Mouse (Mus musculus) heart, adult 8-10 months (tissue): ENCODE data around the gene Rasl10a. TPM values are rescaled to one million over a fixed set of nuclear protein-coding genes. Genes with fewer than 3 reads are reported as not detected.

Experiments
- DNase-seq: peaks from one replicate; pipeline ENCODE4 v3.0.0; 2022; ENCODE audit warnings: low spot score
- total RNA-seq, 4 experiments: library from RNA; stranded (reverse); gene quantifications; 2 replicates each; pipeline ENCODE4 v1.2.4; 2022

The Rasl10a gene
- total RNA-seq, 4 experiments from 2014 or later: 3.3 to 7.8 (median 5.8) TPM

- no peak for DNase-seq
Measured at GRCm38 (mm10) chr11:5052200-5052854, 5.6 kb upstream of the Rasl10a start.

DNA sequence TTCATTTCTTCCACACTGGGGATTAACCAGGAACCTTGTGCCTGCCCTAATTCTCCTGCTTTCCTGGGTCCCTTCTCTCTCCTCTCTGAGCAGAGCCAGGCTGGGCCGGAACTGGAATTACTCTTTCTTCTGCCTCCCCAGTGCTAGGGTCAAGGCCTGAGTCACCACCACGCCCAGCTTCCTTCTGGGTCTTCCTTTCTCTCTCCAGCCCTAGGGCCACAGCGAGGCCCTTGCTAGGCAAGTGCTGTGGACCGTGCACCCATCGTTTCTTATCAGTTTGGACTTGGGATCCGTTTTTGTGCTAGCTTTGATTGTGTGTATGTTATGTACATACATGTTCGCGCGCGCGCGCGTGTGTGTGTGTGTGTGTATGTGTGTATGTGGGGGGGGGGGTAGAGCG is 3.8 kb upstream of the Rasl10a start:
- DNase-seq: no peak

- no peak for DNase-seq
Measured at GRCm38 (mm10) chr11:5054874-5055273, 3.1 kb upstream of the Rasl10a start.

DNA sequence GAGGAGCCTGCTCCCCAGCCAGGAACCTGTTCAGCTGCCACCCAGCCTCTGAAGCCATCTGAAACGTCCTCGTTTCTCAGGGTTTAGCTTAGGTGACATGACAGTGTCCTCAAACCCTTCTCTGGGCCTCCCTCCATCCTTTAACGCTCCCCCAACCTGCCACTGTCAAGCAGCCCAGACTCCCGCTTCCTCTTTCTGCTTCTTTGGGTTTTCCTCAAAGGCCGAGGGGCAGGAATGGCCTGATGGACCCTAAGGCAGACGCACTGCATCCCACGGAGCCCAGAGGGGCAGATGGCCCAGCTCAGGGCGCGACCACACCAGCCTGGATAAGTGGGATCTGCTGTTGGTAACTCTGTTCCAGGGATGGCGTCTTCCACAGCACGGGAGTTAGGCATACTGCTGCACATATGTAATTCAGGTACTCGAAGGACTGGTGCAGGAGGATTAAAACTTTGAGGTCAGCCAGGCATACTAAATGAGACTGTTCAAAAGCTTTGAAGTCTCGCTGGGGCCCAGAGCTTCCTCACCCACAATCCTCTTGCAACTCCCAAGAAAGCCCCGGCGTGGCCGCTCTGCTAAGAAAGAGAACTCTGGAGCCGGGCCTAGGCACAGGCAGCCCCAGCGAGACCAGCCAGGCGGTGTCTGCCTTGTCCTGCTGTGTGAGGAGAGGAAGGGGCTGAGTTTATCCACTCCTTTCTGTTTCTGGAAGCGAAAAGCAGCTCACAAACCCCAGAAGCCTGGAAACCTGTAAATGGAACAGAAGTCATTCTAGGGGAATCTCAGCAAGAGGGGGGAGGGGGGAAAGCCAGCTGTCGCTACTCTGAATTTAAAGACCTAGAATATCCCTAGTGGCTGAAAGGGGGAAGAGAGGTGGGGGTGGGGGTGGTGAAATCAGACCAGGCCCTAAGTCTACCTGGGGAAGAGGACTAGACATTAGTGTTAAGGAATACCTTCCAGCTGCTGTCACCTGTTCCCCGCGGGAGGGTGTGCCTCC is 1.7 kb upstream of the Rasl10a start:
- DNase-seq: no peak

- no peak for DNase-seq
Measured at GRCm38 (mm10) chr11:5057064-5057463, 864 bp upstream of the Rasl10a start.

- no peak for DNase-seq
Measured at GRCm38 (mm10) chr11:5057541-5057855, 430 bp upstream of the Rasl10a start.

- DNase-seq: no peak
Measured at GRCm38 (mm10) chr11:5058783-5059182, 855 bp downstream of the Rasl10a start.

DNA sequence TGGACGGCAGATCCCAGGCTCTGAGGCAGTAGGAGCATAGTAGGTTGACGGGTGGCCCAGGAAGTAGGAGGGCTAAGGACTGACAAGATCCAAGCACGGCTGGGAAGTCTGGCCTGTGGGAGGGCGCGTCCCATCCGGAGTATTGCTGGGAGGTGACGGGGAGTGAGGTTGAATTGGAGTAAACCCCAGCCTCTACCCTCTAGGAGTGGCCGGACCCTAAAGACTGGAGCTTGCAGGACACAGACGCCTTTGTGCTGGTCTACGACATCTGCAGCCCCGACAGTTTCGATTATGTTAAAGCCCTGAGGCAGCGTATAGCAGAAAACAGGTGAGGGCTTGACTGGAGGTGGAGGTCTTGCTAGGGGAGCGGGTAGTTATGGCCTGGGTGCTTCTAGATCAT is 1.3 kb downstream of the Rasl10a start:
- no peak for DNase-seq

DNA sequence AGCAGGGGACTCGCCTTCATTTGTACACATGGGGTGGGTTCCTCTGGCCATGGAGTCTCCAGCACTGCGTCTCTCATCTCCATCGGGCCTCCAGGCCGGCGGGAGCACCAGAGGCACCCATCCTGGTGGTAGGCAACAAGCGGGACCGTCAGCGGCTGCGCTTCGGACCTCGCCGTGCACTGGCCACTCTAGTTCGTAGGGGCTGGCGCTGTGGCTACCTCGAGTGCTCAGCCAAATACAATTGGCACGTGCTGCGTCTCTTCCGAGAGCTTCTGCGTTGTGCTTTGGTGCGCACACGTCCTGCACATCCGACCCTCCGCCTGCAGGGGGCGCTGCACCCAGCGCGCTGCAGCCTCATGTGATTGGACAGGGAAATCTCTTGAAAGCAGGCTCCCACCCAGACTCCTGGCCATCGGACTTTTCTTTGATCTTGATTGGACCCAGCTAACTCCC is 1.8 kb downstream of the Rasl10a start:
- DNase-seq: peak; percentile 20

DNA sequence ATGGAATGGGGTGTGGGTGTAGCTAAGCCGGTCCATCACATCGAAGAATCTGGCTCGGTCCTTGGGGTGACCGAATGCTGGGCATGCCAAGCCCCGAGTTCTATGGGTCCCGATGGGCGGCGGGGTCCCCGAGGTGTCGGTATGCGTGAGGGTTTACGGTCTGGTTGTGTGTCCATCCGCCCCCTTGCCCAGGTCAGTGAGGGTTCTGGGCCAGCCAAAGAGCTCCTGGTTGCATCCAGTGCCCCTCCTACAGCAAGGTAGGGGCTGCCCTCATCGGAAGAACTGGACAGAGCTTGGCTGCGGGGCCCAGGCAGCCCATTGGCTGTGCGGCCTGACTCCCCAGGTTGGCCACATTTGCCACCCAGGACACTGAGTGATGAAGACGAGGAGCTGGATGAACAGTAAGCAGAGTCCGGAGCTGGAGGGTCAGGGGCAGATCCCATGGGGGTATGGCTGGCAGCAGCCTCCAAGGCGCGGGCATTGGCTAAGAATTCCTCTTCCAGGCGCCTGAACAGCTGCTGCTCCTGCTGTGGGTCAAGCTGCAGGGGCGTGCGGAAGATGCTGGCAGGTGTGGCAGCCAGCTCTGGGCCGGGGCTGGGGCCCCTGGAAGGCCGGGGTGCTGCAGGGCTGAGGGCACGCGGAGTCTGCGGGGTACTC is 3.0 kb downstream of the Rasl10a start:
- peak; percentile 18 for DNase-seq

DNA sequence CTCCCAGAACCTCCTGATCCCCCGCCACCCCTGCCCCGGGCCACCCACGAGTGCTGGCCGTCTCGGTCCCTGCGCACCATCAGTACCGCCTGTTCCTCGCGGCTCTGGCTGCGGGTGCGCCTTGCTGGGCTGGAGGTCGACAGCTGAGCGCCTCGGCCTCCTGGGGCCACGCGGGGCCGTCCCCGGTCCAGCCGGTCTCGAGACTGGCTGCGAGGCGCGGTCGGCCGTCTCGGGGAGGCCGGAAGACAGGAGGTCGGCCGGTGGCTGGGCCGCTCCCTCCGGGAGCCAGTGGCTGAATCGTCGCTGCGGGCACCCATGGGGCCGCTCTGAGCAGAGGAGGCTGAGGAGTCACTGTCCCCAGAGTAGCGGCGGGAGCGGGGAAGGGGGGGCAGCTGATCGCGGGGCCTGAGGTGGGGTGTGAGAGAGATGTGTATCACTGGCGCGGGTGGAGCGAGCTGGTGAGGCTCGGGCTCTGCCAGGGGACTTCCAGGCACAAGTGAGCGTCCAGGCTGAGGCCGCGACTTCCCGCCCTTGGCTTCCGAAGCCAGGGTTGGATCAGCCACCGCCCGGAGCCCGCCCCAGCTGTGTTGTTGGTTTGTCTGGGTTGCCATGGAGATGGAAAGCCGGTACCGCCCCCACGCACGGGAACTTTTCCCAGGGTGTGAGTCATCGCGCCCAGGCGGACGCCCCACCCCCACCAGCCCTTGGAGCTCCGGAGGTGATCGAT is 3.6 kb downstream of the Rasl10a start:
- DNase-seq: peak; percentile 98

DNA sequence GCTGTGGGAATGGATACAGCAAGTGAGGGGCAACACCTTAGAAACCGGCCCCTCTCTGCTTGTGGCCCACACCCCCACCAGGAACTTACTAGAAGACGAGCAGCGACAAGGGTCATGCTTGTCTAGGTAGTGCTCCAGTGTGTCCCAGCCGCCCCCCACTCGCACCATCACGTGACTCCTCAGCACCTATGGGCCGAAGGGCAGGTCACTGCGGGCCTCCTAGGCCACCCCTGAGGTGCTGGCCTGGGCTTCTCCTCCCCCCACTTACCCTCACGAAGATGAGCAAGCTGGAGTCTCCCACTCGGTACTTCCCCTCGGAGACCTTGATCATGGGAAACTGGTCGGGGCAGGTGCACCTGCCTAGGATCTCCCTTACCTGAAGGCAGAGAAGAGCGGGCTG is 4.4 kb downstream of the Rasl10a start:
- DNase-seq: no peak

GRCm38 (mm10) chr11:5062860-5063505 is 5.1 kb downstream of the Rasl10a start:
- no peak for DNase-seq

- DNase-seq: no peak
Measured at GRCm38 (mm10) chr11:5063561-5064281, 5.8 kb downstream of the Rasl10a start.

DNA sequence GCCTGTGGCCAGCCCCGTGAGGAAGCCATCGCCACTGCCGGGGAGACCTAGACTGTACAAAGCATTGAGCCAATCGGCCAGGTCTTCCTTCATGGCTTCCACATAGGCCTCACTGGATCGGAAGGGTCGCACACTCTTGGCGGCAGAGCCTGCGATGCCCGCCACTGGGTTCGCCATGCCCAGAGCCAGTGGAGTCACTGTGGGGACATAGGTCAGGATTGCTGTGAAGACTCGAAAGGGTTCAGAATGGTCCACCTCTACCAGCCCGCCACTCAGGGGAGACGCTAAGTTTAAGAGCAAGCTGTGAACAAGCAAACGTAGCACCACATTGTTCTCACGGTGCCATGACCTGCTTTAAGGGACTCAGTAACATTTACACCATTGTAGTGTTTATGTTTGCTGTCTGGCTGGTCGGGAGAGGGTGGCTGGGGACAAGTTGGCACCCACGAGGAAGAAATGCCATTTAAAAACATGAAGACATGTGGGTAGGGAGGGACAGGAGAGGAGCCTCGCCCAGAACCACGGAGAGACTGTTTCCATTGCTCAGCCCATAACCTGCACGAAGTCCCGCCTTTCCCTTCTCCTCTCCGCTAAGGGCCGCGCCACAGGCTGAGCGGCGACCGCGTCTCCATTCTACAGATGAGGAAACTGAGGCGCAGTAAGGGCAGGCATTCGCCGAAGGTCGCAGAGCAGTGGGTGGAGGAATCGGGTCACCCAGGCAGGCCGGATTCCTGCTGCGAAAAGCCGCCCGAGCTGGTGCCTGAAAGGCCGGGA is 6.5 kb downstream of the Rasl10a start:
- no peak for DNase-seq

DNA sequence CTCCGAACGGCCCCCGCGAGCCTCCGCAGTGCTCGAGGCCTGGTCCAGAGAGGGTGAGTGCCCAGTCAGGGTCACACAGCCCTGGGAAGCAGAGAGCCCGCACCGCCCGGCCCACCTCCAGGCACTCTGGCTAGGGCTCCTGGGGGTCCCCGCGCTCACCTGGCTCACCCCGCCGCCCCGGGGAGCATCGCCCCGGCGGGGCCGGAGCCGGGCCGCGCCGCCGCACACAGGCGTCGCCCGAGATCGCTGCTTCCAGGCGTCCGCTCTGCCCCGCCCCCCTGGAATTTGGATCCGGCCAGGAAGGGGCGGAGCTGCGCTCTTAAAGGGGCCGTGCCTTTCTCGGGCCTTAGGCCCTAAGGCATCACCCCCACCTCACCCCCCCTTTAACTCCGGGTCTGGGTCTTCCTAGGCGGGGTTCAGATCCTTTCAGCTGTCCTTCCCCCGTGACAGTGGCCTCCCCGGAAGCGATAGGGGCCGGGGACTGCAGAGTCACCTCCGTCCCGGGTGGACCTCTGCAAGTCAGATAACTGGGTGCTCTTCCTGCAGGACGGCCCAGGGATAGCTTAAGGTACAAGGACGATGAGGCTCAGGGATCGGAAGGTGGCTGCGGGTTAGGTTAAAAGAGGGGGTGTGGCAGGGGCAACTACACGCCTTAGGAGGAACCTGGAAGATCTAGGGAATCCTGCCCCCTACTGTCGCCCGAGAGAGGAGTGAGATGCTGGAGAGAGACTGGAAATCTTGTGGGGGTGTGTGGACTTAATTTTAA is 7.3 kb downstream of the Rasl10a start, which contains the start of gene Gas2l1:
TSS of gene Gas2l1 (minus strand) at position 272 of the 766 bp plus-strand sequence.
- DNase-seq: peak; percentile 94

DNA sequence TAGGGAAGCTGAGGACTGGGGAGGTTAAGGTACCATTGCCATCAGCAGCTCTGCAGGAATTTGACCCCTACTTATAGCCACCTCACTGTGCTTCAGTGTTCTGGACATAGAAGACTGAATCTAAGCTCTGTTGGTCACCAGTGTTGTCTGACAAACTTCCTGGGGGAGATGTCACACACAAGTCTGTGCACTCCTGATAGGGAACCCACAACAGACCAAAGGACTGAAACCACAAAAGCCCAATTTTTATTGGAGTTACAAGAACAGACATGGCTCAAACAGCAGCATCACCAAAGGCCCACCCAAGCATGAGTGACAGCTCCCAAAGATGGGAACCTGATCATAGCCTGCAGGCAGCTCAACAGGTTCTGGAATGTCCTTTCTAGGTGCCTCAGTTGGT is 9.1 kb downstream of the Rasl10a start:
- no peak for DNase-seq

- no peak for DNase-seq
Measured at GRCm38 (mm10) chr11:5068126-5068971, 10.4 kb downstream of the Rasl10a start.
